Mouse (Mus musculus) heart, embryonic 16.5 days (tissue): ENCODE results near the gene Cd72. TPM values are rescaled to one million over a fixed set of nuclear protein-coding genes. Genes with fewer than 3 reads are reported as not detected.

Experiments used
- ATAC-seq: fragments of 200-750 bp; cut with Nextera tagmentation; replicated peaks from 2 replicates; pipeline ENCODE4 v1.8.0; 2017; ENCODE audit warnings: moderate number of reproducible peaks; ENCODE audit not compliant: insufficient read depth, low FRiP score; ENCODE audit errors: extremely low read depth
- H3K27ac ChIP-seq: fragments of 300-500 bp; sonication (generic); 2 replicates; pipeline ENCODE4 v1.5.1; 2014; ENCODE audit warnings: mild to moderate bottlenecking, low read length, control low read depth, moderate library complexity
- H3K27me3 ChIP-seq: fragments of 300-500 bp; sonication (generic); 2 replicates; pipeline ENCODE4 v1.6.1; 2014; ENCODE audit warnings: low read length, mixed read lengths; ENCODE audit not compliant: control insufficient read depth, insufficient read depth
- H3K36me3 ChIP-seq: fragments of 300-500 bp; sonication (generic); 2 replicates; pipeline ENCODE4 v1.6.1; 2014; ENCODE audit not compliant: control insufficient read depth, insufficient read depth
- H3K4me1 ChIP-seq: fragments of 300-500 bp; sonication (generic); 2 replicates; pipeline ENCODE4 v1.6.1; 2014; ENCODE audit warnings: low read length, mixed read lengths; ENCODE audit not compliant: control insufficient read depth, insufficient read depth
- H3K4me2 ChIP-seq: fragments of 300-500 bp; sonication (generic); 2 replicates; pipeline ENCODE4 v1.6.1; 2014; ENCODE audit warnings: low read depth, mild to moderate bottlenecking, control low read depth, low read length
- H3K4me3 ChIP-seq: fragments of 300-500 bp; sonication (generic); 2 replicates; pipeline ENCODE4 v1.5.1; 2014; ENCODE audit warnings: mild to moderate bottlenecking, control low read depth, low read length
- H3K9ac ChIP-seq: fragments of 300-500 bp; sonication (generic); 2 replicates; pipeline ENCODE4 v1.6.1; 2014; ENCODE audit warnings: low read length, control low read depth
- H3K9me3 ChIP-seq: fragments of 300-500 bp; sonication (generic); replicated peaks from 2 replicates; pipeline ENCODE4 v1.6.1; 2016; ENCODE audit warnings: low read length; ENCODE audit not compliant: control insufficient read depth
- WGBS: fragments of 180-500 bp; shearing (Covaris S2); extraction: QIAGEN DNeasy Blood & Tissue Kit; methylation state at CpG from one replicate; pipeline ENCODE4 v1.1.7; 2014; 5-methylcytosine and 5-hydroxymethylcytosine counted together
- polyA plus RNA-seq: library from polyadenylated mRNA; unstranded; fragments of >200 nt; fragmentation: Nextera tagmentation; extraction: Ambion mirVana; gene quantifications from 2 replicates; pipeline ENCODE4 v1.2.1, GENCODE M21; 2015

Cd72 gene
- polyA plus RNA-seq, 1 experiment from 2014 or later = 4.3 TPM

DNA sequence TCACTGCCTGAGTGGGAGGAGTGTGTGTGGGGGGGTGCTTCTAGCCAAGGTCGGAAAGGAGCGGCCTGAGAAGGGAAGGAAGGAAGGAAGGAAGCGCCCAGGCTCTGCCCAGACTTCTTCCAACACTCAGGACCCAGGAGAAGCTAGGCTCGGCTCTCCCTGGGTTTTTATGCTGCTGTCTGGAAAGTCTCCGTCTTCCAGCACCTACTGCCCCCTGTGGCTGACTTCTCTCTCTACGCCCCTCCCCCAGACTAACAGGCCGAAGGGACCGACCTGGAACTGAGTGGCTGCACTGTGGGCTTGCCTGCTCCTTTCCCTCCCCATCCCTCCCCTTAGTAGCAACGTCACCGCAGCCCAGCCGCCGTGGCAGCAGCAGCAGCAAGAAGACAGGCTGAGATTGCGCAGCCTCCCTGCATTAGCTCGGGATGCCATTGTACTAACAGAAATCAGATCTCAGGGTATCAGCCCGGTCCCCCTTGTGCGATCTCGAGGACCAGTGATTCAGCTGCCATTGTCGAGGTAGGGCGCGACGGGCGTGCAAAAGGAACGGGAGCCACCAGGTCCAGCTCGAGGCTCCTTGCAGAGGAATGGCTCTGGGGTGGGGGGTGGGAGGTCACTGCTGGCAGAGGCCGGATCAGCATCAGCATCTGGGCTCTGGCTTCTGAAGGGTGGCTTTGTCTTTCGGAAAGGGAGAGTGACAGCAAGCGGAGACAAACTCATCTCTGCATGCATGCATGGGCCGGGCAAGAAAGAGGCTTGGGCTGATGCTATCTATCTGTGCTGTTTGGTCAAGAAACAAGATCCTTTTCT is 48.1 kb downstream of the Cd72 start:
- Histone ChIP-seq H3K4me1 (peaks cover 36% of the 10 kb centered on the region), H3K27ac (peak overlapping the region; percentile 74), H3K4me2 (peak overlapping the region; percentile 65), H3K9me3 (no peaks in the 10 kb centered on the region), H3K27me3 (no peaks in the 10 kb centered on the region), H3K4me3 (peak overlapping the region; percentile 55), H3K36me3 (no peaks in the 10 kb centered on the region), H3K9ac (peak overlapping the region; percentile 72)
- 2% methylated on average over 28 of the region's 28 CpGs for WGBS
- ATAC-seq = peak; percentile 96

DNA sequence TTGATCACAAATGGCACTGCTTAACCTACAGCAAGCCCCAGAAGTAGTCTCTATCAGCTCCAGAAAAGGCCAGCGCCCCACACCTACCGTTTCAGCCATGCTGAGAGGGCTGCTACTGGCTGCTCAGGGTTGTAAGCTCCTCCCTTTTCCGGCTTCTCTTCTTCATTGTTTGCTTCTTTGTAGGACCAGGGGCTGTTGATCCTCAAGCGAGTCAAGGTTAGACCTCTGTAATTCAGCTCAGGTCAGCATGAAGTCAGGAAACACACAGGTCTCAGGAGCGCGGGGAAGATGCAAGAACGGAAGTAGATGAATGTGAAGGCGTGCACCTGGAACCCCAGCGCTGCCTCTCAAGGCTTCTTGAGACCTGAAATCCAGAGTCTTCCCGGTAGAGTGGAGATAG is 49.7 kb downstream of the Cd72 start:
- Histone ChIP-seq H3K4me2 (no peak overlapping the region), H3K27ac (no peak overlapping the region), H3K9ac (no peak overlapping the region), H3K27me3 (no peaks in the 10 kb centered on the region), H3K4me3 (no peak overlapping the region), H3K36me3 (no peaks in the 10 kb centered on the region), H3K4me1 (peaks cover 53% of the 10 kb centered on the region), H3K9me3 (no peaks in the 10 kb centered on the region)
- no peak for ATAC-seq
- WGBS = 91% methylated on average over 10 of the region's 10 CpGs

DNA sequence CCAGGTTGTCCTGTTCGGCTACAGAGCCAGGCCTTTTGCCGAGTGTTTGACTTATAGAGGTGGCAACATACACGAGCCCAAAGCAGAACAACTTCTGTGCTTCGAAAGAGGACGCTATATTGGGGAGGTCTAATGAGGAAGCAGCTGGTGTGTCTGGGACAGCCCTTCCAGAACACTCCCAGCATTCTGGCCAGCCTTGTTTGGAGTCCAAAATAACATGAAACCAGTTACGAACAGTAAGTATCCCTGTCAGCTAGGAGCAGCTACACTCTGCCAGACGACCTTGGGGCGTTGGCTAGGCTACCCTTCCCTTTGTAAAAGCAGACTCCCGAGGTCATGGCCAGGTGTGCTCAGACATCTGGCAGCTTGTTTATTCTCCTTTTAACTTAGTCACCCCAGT is 52.2 kb downstream of the Cd72 start:
- no peak for ATAC-seq
- Histone ChIP-seq H3K9me3 (no peaks in the 10 kb centered on the region), H3K4me3 (no peak overlapping the region), H3K27me3 (no peaks in the 10 kb centered on the region), H3K9ac (peak overlapping the region; percentile 40), H3K4me2 (no peak overlapping the region), H3K36me3 (no peaks in the 10 kb centered on the region), H3K27ac (peak overlapping the region; percentile 23; the same call in 1 of the 2 replicates), H3K4me1 (peaks cover 64% of the 10 kb centered on the region)
- 60% methylated on average over 9 of the region's 9 CpGs for WGBS

DNA sequence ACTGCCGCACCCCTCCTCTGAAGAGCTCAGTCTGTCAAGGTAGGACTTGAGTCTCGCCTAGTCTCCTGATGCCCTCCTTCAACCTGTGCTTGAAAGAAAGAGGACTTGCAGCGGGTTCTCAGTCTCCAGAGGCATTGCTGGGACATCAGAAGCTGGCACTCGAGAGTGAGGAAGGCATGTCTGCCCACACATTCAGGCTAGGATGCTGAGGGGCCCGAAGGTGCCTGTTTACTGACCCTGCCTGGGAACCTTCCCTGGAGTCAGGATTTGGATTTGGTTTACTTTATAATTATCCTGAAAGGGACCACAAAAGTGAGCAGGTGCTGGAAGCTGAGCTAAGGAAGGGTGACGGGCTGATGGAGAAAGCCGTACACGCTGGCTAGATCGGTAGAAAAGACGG is 52.9 kb downstream of the Cd72 start:
- Histone ChIP-seq H3K36me3 (no peaks in the 10 kb centered on the region), H3K4me2 (peak overlapping the region; percentile 12; the same call in 1 of the 2 replicates), H3K27ac (peak overlapping the region; percentile 99), H3K9ac (peak overlapping the region; percentile 16), H3K4me1 (peaks cover 57% of the 10 kb centered on the region), H3K9me3 (no peaks in the 10 kb centered on the region), H3K27me3 (no peaks in the 10 kb centered on the region), H3K4me3 (no peak overlapping the region)
- WGBS = 86% methylated on average over 10 of the region's 10 CpGs
- ATAC-seq = no peak

- 0 out of 2 replicates have a peak, but pooled peaks have one; percentile 12 for ATAC-seq
- Histone ChIP-seq H3K4me1 (peaks cover 55% of the 10 kb centered on the region), H3K36me3 (no peaks in the 10 kb centered on the region), H3K9ac (peak overlapping the region; percentile 16), H3K4me3 (no peak overlapping the region), H3K4me2 (peak overlapping the region; percentile 12; the same call in 1 of the 2 replicates), H3K9me3 (no peaks in the 10 kb centered on the region), H3K27me3 (no peaks in the 10 kb centered on the region), H3K27ac (peak overlapping the region; percentile 99)
- WGBS = 36% methylated on average over 10 of the region's 10 CpGs
Measured at GRCm38 (mm10) chr4:43400976-43401375, 53.5 kb downstream of the Cd72 start.

- H3K4me2 ChIP-seq = peak overlapping the region; percentile 73
- H3K4me1 ChIP-seq = peaks cover 53% of the 10 kb centered on the region
- peak overlapping the region; percentile 77 for H3K9ac ChIP-seq
Measured at GRCm38 (mm10) chr4:43399391-43400131, 54.9 kb downstream of the Cd72 start.

GRCm38 (mm10) chr4:43398829-43399331 is 55.5 kb downstream of the Cd72 start:
- Histone ChIP-seq H3K4me2 (peak overlapping the region; percentile 73), H3K4me1 (peaks cover 56% of the 10 kb centered on the region), H3K9me3 (no peaks in the 10 kb centered on the region), H3K27ac (peak overlapping the region; percentile 99), H3K36me3 (no peaks in the 10 kb centered on the region), H3K4me3 (peak overlapping the region; percentile 46), H3K9ac (peak overlapping the region; percentile 77), H3K27me3 (no peaks in the 10 kb centered on the region)
- ATAC-seq = peak; percentile 31
- 9% methylated on average over 17 of the region's 17 CpGs for whole genome bisulfite sequencing

More at GRCm38 (mm10) chr4:43399391-43400131, 54.9 kb downstream of the Cd72 start:
- peak overlapping the region; percentile 99 for H3K27ac ChIP-seq
- H3K9me3 ChIP-seq = no peaks in the 10 kb centered on the region
- peak overlapping the region; percentile 46 for H3K4me3 ChIP-seq
- ATAC-seq = peak; percentile 88
- H3K27me3 ChIP-seq = no peaks in the 10 kb centered on the region
- WGBS = 30% methylated on average over 31 of the region's 31 CpGs
- no peaks in the 10 kb centered on the region for H3K36me3 ChIP-seq

DNA sequence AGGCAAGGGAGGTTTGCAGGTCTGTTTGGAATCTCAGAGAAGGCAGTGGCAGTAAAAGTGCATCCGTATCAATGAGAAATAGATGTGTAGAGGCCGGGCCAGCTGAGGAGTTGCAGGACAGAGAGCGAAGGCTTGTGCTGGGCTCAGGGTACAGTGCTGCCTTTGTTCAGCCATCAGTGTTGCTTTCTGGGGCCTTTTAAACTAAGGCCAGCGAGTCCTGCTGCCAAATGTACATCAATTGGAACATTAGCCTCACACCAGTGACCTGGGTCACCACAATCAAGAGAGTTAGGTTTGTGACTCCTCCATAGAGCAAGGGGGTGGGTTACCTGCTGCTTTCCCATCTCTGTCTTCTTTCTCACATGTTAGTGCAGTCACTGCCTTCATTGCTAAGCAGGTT is 56.4 kb downstream of the Cd72 start:
- Histone ChIP-seq H3K4me3 (no peak overlapping the region), H3K27me3 (no peaks in the 10 kb centered on the region), H3K36me3 (no peaks in the 10 kb centered on the region), H3K27ac (peak overlapping the region; percentile 99), H3K9me3 (no peaks in the 10 kb centered on the region), H3K4me2 (no peak overlapping the region), H3K4me1 (peaks cover 59% of the 10 kb centered on the region), H3K9ac (peak overlapping the region; percentile 18; the same call in 1 of the 2 replicates)
- no peak for ATAC-seq
- 85% methylated on average over 4 of the region's 4 CpGs for WGBS
